Mouse (Mus musculus): ENCODE measurements around the gene Akr1b8. TPM values are rescaled to one million over a fixed set of nuclear protein-coding genes. Genes with fewer than 3 reads are reported as not detected.

Akr1b8 gene
- polyA plus RNA-seq, 1 experiment from 2014 or later, result 14.9 TPM

DNA sequence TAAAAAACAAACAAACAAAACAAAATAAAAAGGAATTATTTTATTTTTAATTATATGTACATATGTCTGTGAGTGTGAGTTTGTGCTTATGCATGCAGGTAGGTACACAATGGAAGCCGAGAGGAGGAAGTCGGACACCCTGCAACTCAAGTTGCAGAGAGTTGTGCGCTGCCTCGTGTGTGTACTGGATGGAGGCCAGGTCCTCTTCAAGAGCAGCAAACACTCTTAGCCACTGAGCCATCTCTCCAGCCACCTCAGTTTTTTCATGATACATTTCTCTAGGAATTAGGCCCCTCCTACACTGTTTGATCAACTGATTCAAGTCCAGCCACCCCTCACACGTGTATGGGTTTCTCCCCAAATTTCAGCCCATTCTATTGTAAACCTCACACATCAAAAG lies 19.2 kb upstream of the Akr1b8 start:
- Histone ChIP-seq H3K36me3 (ENCODE audit: insufficient read depth, low read length) (no peaks in the 10 kb centered on the region), H3K4me2 (ENCODE audit: low read length) (no peak overlapping the region), H3K4me1 (replicated peaks; ENCODE audit: insufficient read depth, low read length) (no peaks in the 10 kb centered on the region), H3K4me3 (replicated peaks; ENCODE audit: low read depth, low read length) (no peak overlapping the region), H3K27me3 (ENCODE audit: insufficient read depth, low read length) (no peaks in the 10 kb centered on the region), H3K9ac (ENCODE audit: low read depth, low read length) (no peak overlapping the region), H3K9me3 (replicated peaks; ENCODE audit: low read length) (no peaks in the 10 kb centered on the region), H3K27ac (no peak overlapping the region)
- no peak for DNase-seq (ENCODE audit: low spot score)
- ATAC-seq (replicated peaks; ENCODE audit: low FRiP score, low read depth), result no peak
- WGBS, result 74% methylated on average over 5 of the region's 5 CpGs
- TF ChIP-seq CTCF (IDR thresholded peaks at IDR 0.05; ENCODE audit: low read depth), result no peak

DNA sequence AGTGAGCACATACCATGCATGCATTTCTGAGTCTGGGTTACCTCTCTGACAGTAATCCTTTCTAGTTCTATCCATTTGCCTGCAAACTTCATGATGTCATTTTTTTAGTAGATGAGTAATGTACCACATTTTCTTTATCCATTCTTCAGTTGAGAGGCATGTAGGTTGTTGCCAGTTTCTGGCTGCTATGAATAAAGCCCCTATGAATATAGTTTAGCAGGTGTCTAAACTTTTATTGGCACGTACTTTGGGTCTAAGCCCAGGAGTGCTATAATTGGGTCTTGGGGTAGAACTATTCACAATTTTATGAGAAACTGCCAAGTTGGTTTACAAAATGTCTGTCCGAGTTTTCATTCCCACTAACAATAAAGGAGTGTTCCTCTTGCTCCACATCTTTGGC lies 16.1 kb upstream of the Akr1b8 start:
- Histone ChIP-seq H3K9ac (ENCODE audit: low read depth, low read length) (no peak overlapping the region), H3K9me3 (replicated peaks; ENCODE audit: low read length) (no peaks in the 10 kb centered on the region), H3K4me3 (replicated peaks; ENCODE audit: low read depth, low read length) (no peak overlapping the region), H3K4me2 (ENCODE audit: low read length) (no peak overlapping the region), H3K27ac (no peak overlapping the region), H3K4me1 (replicated peaks; ENCODE audit: insufficient read depth, low read length) (no peaks in the 10 kb centered on the region), H3K27me3 (ENCODE audit: insufficient read depth, low read length) (no peaks in the 10 kb centered on the region), H3K36me3 (ENCODE audit: insufficient read depth, low read length) (no peaks in the 10 kb centered on the region)
- no peak for TF ChIP-seq CTCF (IDR thresholded peaks at IDR 0.05; ENCODE audit: low read depth)
- WGBS, result 87% methylated on average over 2 of the region's 2 CpGs
- DNase-seq (ENCODE audit: low spot score), result no peak
- ATAC-seq (replicated peaks; ENCODE audit: low FRiP score, low read depth), result no peak

DNA sequence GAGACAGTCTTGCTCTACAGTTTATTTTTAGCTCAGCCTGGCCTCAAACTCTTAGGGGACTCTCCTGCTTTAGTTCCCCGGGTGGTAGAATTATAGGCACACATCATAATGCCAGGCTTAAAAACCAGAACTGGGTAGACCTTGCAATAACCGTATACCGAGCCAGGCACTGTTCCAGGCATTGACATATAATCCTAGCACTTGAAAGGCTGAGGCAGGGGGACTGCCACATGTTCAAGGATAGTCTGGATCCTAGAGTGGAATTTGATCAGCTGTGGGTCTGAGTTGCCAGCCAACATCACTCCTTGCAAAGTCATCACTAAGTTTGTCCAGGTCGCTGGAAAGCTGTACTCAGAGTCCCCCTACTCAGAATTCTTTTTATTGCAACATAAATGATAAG lies 11.9 kb upstream of the Akr1b8 start:
- Histone ChIP-seq H3K27ac (no peak overlapping the region), H3K4me1 (replicated peaks; ENCODE audit: insufficient read depth, low read length) (no peaks in the 10 kb centered on the region), H3K27me3 (ENCODE audit: insufficient read depth, low read length) (no peaks in the 10 kb centered on the region), H3K36me3 (ENCODE audit: insufficient read depth, low read length) (no peaks in the 10 kb centered on the region), H3K9ac (ENCODE audit: low read depth, low read length) (no peak overlapping the region), H3K9me3 (replicated peaks; ENCODE audit: low read length) (no peaks in the 10 kb centered on the region), H3K4me3 (replicated peaks; ENCODE audit: low read depth, low read length) (no peak overlapping the region), H3K4me2 (ENCODE audit: low read length) (no peak overlapping the region)
- ATAC-seq (replicated peaks; ENCODE audit: low FRiP score, low read depth) (no peak), DNase-seq (ENCODE audit: low spot score) (no peak)
- 86% methylated on average over 4 of the region's 4 CpGs for WGBS
- TF ChIP-seq CTCF (IDR thresholded peaks at IDR 0.05; ENCODE audit: low read depth), result no peak

GRCm38 (mm10) chr6:34342476-34342875 lies 11.4 kb upstream of the Akr1b8 start:
- H3K9me3 ChIP-seq (replicated peaks; ENCODE audit: low read length), result no peaks in the 10 kb centered on the region
- 80% methylated on average over 2 of the region's 2 CpGs for WGBS
- ATAC-seq (replicated peaks; ENCODE audit: low FRiP score, low read depth), result no peak
- no peaks in the 10 kb centered on the region for H3K4me1 ChIP-seq (replicated peaks; ENCODE audit: insufficient read depth, low read length)
- H3K4me3 ChIP-seq (replicated peaks; ENCODE audit: low read depth, low read length), result no peak overlapping the region
- H3K4me2 ChIP-seq (ENCODE audit: low read length), result no peak overlapping the region
- no peak for TF ChIP-seq CTCF (IDR thresholded peaks at IDR 0.05; ENCODE audit: low read depth)
- H3K27ac ChIP-seq, result no peak overlapping the region
- no peaks in the 10 kb centered on the region for H3K36me3 ChIP-seq (ENCODE audit: insufficient read depth, low read length)
- no peak overlapping the region for H3K9ac ChIP-seq (ENCODE audit: low read depth, low read length)
- DNase-seq (ENCODE audit: low spot score), result no peak
- H3K27me3 ChIP-seq (ENCODE audit: insufficient read depth, low read length), result no peaks in the 10 kb centered on the region

DNA sequence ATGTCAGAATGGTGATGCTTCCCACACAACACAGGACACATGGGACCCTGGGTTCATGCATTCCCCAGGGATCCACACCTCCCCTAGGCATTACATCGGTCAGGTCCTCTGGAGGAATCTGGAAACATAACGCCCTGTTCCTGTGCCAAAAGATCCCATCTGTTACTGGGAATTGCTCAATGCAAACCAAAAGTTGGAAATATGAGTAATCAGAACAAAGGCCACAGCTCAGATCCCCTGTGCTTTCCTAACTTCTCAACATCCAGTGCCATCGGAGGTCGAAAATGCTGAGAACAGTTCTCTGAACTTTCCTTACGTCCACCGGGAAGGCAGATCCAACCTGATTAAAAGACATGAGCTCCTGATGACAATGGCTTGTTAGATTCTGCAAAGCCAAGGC lies 10.5 kb upstream of the Akr1b8 start:
- no peak for TF ChIP-seq CTCF (IDR thresholded peaks at IDR 0.05; ENCODE audit: low read depth)
- no peaks in the 10 kb centered on the region for H3K9me3 ChIP-seq (replicated peaks; ENCODE audit: low read length)
- 85% methylated on average over 6 of the region's 6 CpGs for WGBS
- H3K27ac ChIP-seq, result no peak overlapping the region
- no peaks in the 10 kb centered on the region for H3K27me3 ChIP-seq (ENCODE audit: insufficient read depth, low read length)
- H3K36me3 ChIP-seq (ENCODE audit: insufficient read depth, low read length), result no peaks in the 10 kb centered on the region
- H3K9ac ChIP-seq (ENCODE audit: low read depth, low read length), result no peak overlapping the region
- no peak for DNase-seq (ENCODE audit: low spot score)
- H3K4me1 ChIP-seq (replicated peaks; ENCODE audit: insufficient read depth, low read length), result no peaks in the 10 kb centered on the region
- H3K4me2 ChIP-seq (ENCODE audit: low read length), result no peak overlapping the region
- H3K4me3 ChIP-seq (replicated peaks; ENCODE audit: low read depth, low read length), result no peak overlapping the region
- ATAC-seq (replicated peaks; ENCODE audit: low FRiP score, low read depth), result no peak

DNA sequence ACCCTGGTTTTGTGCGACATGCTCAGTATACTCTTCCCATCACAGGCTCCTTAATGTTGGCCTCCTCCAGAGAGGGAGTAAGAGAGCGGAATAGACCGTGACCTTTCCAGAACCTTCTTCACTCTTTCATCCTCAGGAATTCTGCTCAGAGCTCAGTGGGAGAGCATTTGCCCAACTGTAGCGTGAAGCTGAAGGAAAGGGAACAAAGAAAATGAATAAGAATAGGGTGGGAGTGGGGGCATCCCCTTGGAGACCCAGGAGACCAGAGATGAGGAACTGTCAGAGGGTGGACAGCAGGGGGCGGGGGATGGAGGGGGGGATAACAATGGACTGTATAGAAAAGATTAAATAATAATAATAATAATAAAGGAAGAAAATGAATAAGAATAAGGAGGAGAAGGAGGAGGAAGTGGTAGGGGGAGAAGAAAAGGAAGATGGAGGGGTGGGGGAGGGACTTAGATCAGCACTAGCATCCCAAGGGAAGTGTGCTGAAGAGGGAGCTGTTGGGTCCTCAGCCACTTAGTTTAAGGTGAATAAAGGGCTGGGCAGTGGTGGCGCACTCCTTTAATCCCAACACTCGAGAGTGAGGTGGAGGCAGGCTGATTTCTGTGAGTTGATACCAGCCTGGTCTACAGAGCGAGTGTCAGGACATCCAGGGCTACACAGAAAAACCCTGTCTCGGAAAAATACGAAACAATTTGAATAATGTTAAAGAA lies 9.6 kb upstream of the Akr1b8 start:
- no peak for ATAC-seq (replicated peaks; ENCODE audit: low FRiP score, low read depth)
- WGBS, result 68% methylated on average over 10 of the region's 10 CpGs

DNA sequence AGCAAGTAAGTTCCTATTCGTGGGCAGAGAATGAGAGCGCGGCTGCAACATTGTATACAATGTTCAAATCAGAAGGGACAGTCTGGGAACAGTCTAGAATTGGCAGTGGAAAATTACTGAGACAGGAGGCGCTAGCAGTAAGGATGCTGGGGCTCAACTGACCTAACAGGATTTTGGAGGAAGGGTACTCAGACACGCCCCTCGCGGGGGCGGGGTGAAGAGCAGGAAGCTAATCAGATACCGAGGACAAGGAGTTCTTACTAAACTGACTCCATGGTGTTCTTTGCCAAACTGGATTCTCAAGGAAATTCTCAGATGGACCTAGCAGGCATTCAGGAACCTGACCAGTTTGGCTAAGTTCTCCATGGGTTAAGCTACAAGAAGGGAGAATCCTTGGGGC lies 9.0 kb upstream of the Akr1b8 start:
- Histone ChIP-seq H3K36me3 (ENCODE audit: insufficient read depth, low read length) (no peaks in the 10 kb centered on the region), H3K4me3 (replicated peaks; ENCODE audit: low read depth, low read length) (no peak overlapping the region), H3K27me3 (ENCODE audit: insufficient read depth, low read length) (no peaks in the 10 kb centered on the region), H3K4me2 (ENCODE audit: low read length) (peak overlapping the region; percentile 27; the same call in 1 of the 2 replicates), H3K9ac (ENCODE audit: low read depth, low read length) (no peak overlapping the region), H3K9me3 (replicated peaks; ENCODE audit: low read length) (no peaks in the 10 kb centered on the region), H3K4me1 (replicated peaks; ENCODE audit: insufficient read depth, low read length) (no peaks in the 10 kb centered on the region), H3K27ac (no peak overlapping the region)
- peak; percentile 40; the same call in 1 of the 2 replicates for ATAC-seq (replicated peaks; ENCODE audit: low FRiP score, low read depth)
- peak; percentile 61 for DNase-seq (ENCODE audit: low spot score)
- 30% methylated on average over 9 of the region's 9 CpGs for WGBS
- peak; percentile 9; the same call in 1 of the 2 replicates for TF ChIP-seq CTCF (IDR thresholded peaks at IDR 0.05; ENCODE audit: low read depth)

More for the DNA sequence above, 9.6 kb upstream of the Akr1b8 start:
- H3K27me3 ChIP-seq (ENCODE audit: insufficient read depth, low read length), result no peaks in the 10 kb centered on the region
- H3K4me3 ChIP-seq (replicated peaks; ENCODE audit: low read depth, low read length), result no peak overlapping the region
- no peaks in the 10 kb centered on the region for H3K4me1 ChIP-seq (replicated peaks; ENCODE audit: insufficient read depth, low read length)
- H3K36me3 ChIP-seq (ENCODE audit: insufficient read depth, low read length), result no peaks in the 10 kb centered on the region
- H3K9me3 ChIP-seq (replicated peaks; ENCODE audit: low read length), result no peaks in the 10 kb centered on the region
- H3K4me2 ChIP-seq (ENCODE audit: low read length), result no peak overlapping the region
- H3K9ac ChIP-seq (ENCODE audit: low read depth, low read length), result no peak overlapping the region
- H3K27ac ChIP-seq, result no peak overlapping the region
- no peak for TF ChIP-seq CTCF (IDR thresholded peaks at IDR 0.05; ENCODE audit: low read depth)
- no peak for DNase-seq (ENCODE audit: low spot score)

Measured in kidney, postnatal 0 days (tissue).